Mouse (Mus musculus) liver, adult 2 months (tissue): ENCODE data around the gene Gm49661. TPM values are rescaled to one million over a fixed set of nuclear protein-coding genes. Genes with fewer than 3 reads are reported as not detected.

ENCODE experiments used
- DNase-seq: peaks from one replicate; pipeline ENCODE4 v3.0.0-alpha.2; 2011; ENCODE audit warnings: low read depth, low spot score; ENCODE audit errors: extremely low read depth
- H3K27ac ChIP-seq: fragments of 200-500 bp; replicated peaks from 2 replicates; pipeline ENCODE4 v1.5.1; 2012; ENCODE audit warnings: low read depth, mild to moderate bottlenecking, control low read depth, inconsistent platforms, low read length; ENCODE audit not compliant: insufficient read depth
- H3K27me3 ChIP-seq: fragments of 200-500 bp; 2 replicates; pipeline ENCODE4 v1.6.1; 2012; ENCODE audit warnings: mild to moderate bottlenecking, moderate library complexity, low read length, inconsistent platforms; ENCODE audit not compliant: control insufficient read depth, insufficient read depth
- H3K36me3 ChIP-seq: fragments of 200-500 bp; 2 replicates; pipeline ENCODE4 v1.6.1; 2012; ENCODE audit warnings: low read length, inconsistent platforms; ENCODE audit not compliant: control insufficient read depth, insufficient read depth
- H3K4me1 ChIP-seq: fragments of 200-500 bp; 2 replicates; pipeline ENCODE4 v1.6.1; 2011; ENCODE audit warnings: low read length; ENCODE audit not compliant: control insufficient read depth, insufficient read depth
- H3K4me3 ChIP-seq: fragments of 200-500 bp; 2 replicates; pipeline ENCODE4 v1.5.1; 2011; ENCODE audit warnings: low read depth, mild to moderate bottlenecking, control low read depth, low read length, moderate library complexity; ENCODE audit not compliant: insufficient read depth
- H3K79me2 ChIP-seq: fragments of 200-500 bp; 2 replicates; pipeline ENCODE4 v1.6.1; 2012; ENCODE audit warnings: inconsistent platforms, mild to moderate bottlenecking, low read length, moderate library complexity; ENCODE audit not compliant: control insufficient read depth, insufficient read depth
- H3K9ac ChIP-seq: fragments of 200-500 bp; 2 replicates; pipeline ENCODE4 v1.6.1; 2012; ENCODE audit warnings: low read depth, mild to moderate bottlenecking, control low read depth, inconsistent platforms, low read length
- CTCF ChIP-seq: fragments of 200-500 bp; IDR thresholded peaks from 2 replicates; pipeline ENCODE4 v1.5.1; 2011; ENCODE audit warnings: low read depth, low read length, control low read depth
- POLR2A ChIP-seq: fragments of 200-500 bp; IDR thresholded peaks from 2 replicates; pipeline ENCODE4 v1.6.1; 2011; ENCODE audit warnings: low read length, control low read depth; ENCODE audit not compliant: insufficient read depth; ENCODE audit errors: extremely low read depth
- WGBS: fragments of 180-500 bp; shearing (Covaris S2); methylation state at CpG from one replicate; pipeline ENCODE4 v1.1.7; 2018; 5-methylcytosine and 5-hydroxymethylcytosine counted together
- polyA plus RNA-seq: library from polyadenylated mRNA; depleted of rRNA; stranded (reverse); fragments of >200 nt; gene quantifications from 2 replicates; pipeline ENCODE4 v1.2.3, GENCODE M21; 2012; rRNA removed
- total RNA-seq: library from RNA; depleted of rRNA; stranded (reverse); fragments of >200 nt; gene quantifications from 2 replicates; pipeline ENCODE4 v1.2.3, GENCODE M21; 2014; rRNA removed

The Gm49661 gene
- total and polyA plus RNA-seq, 2 experiments, result 1.0 TPM; not detected in 1

DNA sequence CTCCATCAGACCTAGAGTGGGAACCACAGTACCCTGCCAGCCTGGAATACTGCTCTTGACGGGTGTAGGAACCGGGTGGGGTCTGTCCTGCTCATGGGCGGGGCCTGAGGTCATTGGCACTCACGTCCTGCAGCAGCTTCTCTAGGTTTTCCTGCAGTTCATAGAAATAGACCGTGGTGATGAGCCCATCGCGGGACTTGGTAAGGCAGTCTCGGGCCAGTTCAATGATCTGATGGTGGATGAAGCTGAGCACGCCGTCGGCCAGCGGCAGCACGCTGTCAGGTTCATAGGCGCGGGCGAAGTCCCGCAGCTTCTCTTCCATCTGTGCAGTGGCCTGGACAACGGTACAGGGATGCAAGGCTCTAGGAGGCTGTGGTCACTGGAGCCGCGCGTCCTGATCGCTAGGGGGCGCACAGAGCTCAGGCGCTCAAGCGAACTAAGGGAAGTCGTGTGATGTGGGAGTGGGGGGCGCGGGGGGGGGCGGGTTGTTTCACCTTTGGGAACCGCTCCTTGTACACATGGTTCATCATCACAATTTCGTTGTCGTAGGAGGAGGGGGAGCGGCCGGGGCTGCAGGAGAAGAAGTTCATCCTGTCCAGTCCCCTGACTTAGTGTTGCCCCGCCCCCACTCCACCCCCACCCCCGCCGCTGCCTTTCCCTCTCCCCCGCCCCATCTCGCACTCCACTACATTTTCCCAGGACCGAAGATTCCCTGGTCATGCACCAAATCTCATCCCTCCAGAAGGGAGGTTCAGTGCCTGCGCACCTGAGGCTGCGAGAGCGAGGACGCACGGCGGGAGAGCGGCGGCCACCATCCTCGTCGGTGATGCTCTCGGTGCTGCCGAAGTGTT is 40.6 kb downstream of the Gm49661 start:
- Histone ChIP-seq H3K27ac (no peak overlapping the region), H3K9ac (no peak overlapping the region), H3K4me3 (no peak overlapping the region), H3K27me3 (peaks cover 4% of the 10 kb centered on the region), H3K4me1 (no peaks in the 10 kb centered on the region), H3K36me3 (no peaks in the 10 kb centered on the region), H3K79me2 (no peaks in the 10 kb centered on the region)
- TF ChIP-seq CTCF (peak; percentile 89), POLR2A (no peak)
- peak; percentile 29 for DNase-seq
- WGBS, result 6% methylated on average over 52 of the region's 52 CpGs

DNA sequence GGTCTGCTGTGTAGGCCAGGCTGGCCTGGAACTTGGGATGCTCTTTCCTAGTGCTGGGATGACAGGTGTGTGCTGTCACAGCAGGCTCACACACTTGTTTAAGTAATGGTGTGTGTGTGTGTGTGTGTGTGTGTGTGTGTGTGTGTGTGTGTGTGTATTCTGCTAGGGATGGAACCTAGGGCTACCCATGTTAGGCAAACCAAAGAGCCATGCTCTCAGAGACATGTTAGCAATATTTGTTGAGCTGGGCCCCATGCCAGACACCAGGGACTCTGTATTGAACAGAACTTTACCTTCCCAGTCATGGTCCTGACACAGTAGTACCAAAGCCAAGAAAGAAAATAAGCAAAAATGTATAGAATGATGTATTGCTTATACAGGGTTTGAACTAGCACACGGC is 41.7 kb downstream of the Gm49661 start:
- Histone ChIP-seq H3K4me3 (no peak overlapping the region), H3K9ac (no peak overlapping the region), H3K4me1 (no peaks in the 10 kb centered on the region), H3K79me2 (no peaks in the 10 kb centered on the region), H3K27me3 (peaks cover 4% of the 10 kb centered on the region), H3K27ac (no peak overlapping the region), H3K36me3 (no peaks in the 10 kb centered on the region)
- 67% methylated on average over 1 of the region's 1 CpGs for WGBS
- DNase-seq, result no peak
- TF ChIP-seq CTCF, result no peak
- TF ChIP-seq POLR2A, result no peak

DNA sequence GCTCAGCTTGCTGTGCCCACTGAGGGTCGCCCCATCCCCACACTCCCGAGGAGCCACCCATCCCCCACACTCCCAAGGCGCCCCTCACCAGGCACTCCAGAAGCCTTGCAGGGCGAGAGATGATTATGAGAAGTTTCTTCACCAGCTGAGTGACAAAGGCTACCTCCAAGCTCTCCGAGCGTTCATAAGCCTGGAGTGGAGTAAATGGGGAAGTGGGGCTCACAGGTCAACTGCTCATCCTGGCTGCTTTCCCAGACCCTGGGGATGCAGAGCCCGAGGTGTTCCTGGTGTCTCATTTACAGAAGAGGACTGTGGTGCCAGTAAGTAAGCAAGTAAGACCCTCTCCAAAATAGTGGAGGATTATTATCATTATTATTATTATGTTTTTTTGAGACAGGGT is 43.7 kb downstream of the Gm49661 start:
- Histone ChIP-seq H3K4me1 (no peaks in the 10 kb centered on the region), H3K4me3 (no peak overlapping the region), H3K9ac (no peak overlapping the region), H3K36me3 (no peaks in the 10 kb centered on the region), H3K79me2 (no peaks in the 10 kb centered on the region), H3K27ac (no peak overlapping the region), H3K27me3 (peaks cover 4% of the 10 kb centered on the region)
- WGBS, result 66% methylated on average over 7 of the region's 7 CpGs
- no peak for TF ChIP-seq CTCF
- no peak for TF ChIP-seq POLR2A
- DNase-seq, result no peak

DNA sequence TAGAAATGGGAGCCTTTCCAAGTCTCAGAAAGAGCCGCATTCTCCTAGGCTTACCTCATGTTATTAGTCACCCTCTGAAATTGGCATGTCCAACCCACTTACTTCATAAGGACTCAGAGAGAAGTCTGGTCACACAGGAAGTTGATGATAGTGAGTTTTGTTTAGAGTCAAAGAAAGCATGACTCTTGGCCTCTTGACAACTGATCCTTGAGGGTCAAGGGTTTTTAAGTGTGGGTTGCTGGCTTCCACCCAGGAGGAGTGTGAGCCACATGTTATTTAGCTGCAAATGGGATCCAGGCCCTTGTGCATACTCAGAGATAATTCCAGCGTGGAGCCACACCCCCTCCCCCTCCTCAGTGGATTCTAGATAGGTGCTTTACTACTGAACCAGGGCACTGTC is 47.6 kb downstream of the Gm49661 start:
- TF ChIP-seq CTCF, result no peak
- TF ChIP-seq POLR2A, result no peak
- 74% methylated on average over 2 of the region's 2 CpGs for WGBS
- Histone ChIP-seq H3K4me1 (no peaks in the 10 kb centered on the region), H3K36me3 (no peaks in the 10 kb centered on the region), H3K4me3 (no peak overlapping the region), H3K27ac (no peak overlapping the region), H3K79me2 (no peaks in the 10 kb centered on the region), H3K9ac (no peak overlapping the region), H3K27me3 (no peaks in the 10 kb centered on the region)
- peak; percentile 34 for DNase-seq

DNA sequence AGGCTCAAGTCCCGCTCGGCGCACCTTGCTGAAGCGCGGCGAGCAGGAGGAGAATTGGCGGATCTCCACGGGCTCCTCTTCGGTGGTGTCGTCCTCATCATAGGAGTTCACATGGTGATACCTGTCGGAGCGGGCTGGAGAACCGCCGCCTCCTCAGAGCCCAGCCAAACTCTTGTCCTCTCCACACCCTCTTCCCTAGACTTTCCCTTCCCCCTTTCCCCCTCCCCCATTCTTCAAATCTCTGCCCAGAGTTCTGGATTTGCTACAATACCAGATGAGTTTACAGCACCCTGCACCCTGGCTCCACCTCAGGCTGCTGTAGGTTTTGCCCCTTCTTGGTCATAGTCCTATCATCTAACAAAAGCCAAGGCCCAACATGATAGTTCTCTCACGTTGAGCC is 50.6 kb downstream of the Gm49661 start:
- no peak overlapping the region for H3K9ac ChIP-seq
- TF ChIP-seq CTCF, result no peak
- TF ChIP-seq POLR2A, result no peak
- no peaks in the 10 kb centered on the region for H3K27me3 ChIP-seq
- peaks cover 3% of the 10 kb centered on the region; the same call in 1 of the 2 replicates for H3K4me1 ChIP-seq
- no peak overlapping the region for H3K4me3 ChIP-seq
- H3K27ac ChIP-seq, result no peak overlapping the region
- WGBS, result 94% methylated on average over 15 of the region's 15 CpGs
- H3K36me3 ChIP-seq, result no peaks in the 10 kb centered on the region
- H3K79me2 ChIP-seq, result no peaks in the 10 kb centered on the region
- DNase-seq, result no peak

DNA sequence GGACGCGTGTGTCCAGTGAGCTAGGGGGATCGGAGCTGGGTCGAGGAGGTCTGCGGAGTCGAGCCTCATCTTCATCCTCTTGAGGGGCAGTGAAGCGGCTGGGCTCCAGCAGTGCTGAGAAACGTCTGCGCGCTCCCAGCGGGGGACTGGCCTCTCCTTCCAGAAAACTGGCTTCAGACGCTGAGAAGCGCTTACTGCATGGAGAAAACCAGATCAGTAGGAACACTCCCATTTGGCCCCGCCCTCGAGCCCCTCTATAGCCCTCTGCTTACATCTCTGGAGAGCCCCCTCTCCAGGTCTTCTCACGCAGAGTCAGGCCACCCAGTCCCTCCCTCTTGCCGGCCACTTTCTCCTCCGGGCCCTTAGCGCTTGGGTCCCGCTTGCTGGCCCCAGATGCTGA is 51.5 kb downstream of the Gm49661 start:
- no peaks in the 10 kb centered on the region for H3K27me3 ChIP-seq
- 74% methylated on average over 20 of the region's 20 CpGs for WGBS

More for the DNA sequence above, 51.5 kb downstream of the Gm49661 start:
- Histone ChIP-seq H3K36me3 (no peaks in the 10 kb centered on the region), H3K4me3 (no peak overlapping the region), H3K79me2 (no peaks in the 10 kb centered on the region), H3K27ac (no peak overlapping the region), H3K4me1 (peaks cover 5% of the 10 kb centered on the region; the same call in 1 of the 2 replicates), H3K9ac (no peak overlapping the region)
- DNase-seq, result no peak
- TF ChIP-seq CTCF (no peak), POLR2A (no peak)

Other genes starting within 250 kb of the Gm49661 start
- gene G430095P16Rik, start 246.4 kb downstream of the Gm49661 start, total RNA-seq, result not detected in 2 replicates
- 0.19 TPM in 1 of 2 replicates, not detected in the other for gene G430095P16Rik, start 246.4 kb downstream of the Gm49661 start, polyA plus RNA-seq
- 20.7 and 27.5 TPM in 2 replicates for gene Nfix, start 169.1 kb downstream of the Gm49661 start, total RNA-seq
- gene Nfix, start 169.1 kb downstream of the Gm49661 start, polyA plus RNA-seq, result 32.9 and 34.4 TPM in 2 replicates
- 0.94 and 1.8 TPM in 2 replicates for gene Dand5, start 146.6 kb downstream of the Gm49661 start, total RNA-seq
- 2.0 and 2.6 TPM in 2 replicates for gene Dand5, start 146.6 kb downstream of the Gm49661 start, polyA plus RNA-seq
- 26.7 and 28.1 TPM in 2 replicates for gene Gadd45gip1, start 137.9 kb downstream of the Gm49661 start, total RNA-seq
- gene Gadd45gip1, start 137.9 kb downstream of the Gm49661 start, polyA plus RNA-seq, result 29.8 and 34.2 TPM in 2 replicates
- gene Rad23a, start 128.8 kb downstream of the Gm49661 start, total RNA-seq, result 28.2 and 40.7 TPM in 2 replicates
- gene Rad23a, start 128.8 kb downstream of the Gm49661 start, polyA plus RNA-seq, result 52.0 and 68.4 TPM in 2 replicates
- gene Calr, start 122.5 kb downstream of the Gm49661 start, total RNA-seq, result 411 and 458 TPM in 2 replicates
- gene Calr, start 122.5 kb downstream of the Gm49661 start, polyA plus RNA-seq, result 308 and 349 TPM in 2 replicates
- gene Farsa, start 112.4 kb downstream of the Gm49661 start, total RNA-seq, result 11.0 and 13.6 TPM in 2 replicates
- gene Farsa, start 112.4 kb downstream of the Gm49661 start, polyA plus RNA-seq, result 24.1 and 32.4 TPM in 2 replicates
- gene Syce2, start 97.3 kb downstream of the Gm49661 start, total RNA-seq, result 1.1 and 1.6 TPM in 2 replicates
- 0.92 and 1.0 TPM in 2 replicates for gene Syce2, start 97.3 kb downstream of the Gm49661 start, polyA plus RNA-seq
- 461 and 560 TPM in 2 replicates for gene Gcdh, start 75.5 kb downstream of the Gm49661 start, total RNA-seq
- 1,882 and 2,081 TPM in 2 replicates for gene Gcdh, start 75.5 kb downstream of the Gm49661 start, polyA plus RNA-seq
- gene Klf1, start 67.5 kb downstream of the Gm49661 start, total RNA-seq, result 4.8 and 5.8 TPM in 2 replicates
- 5.2 and 6.6 TPM in 2 replicates for gene Klf1, start 67.5 kb downstream of the Gm49661 start, polyA plus RNA-seq
- 13.0 and 16.1 TPM in 2 replicates for gene Dnase2a, start 60.9 kb downstream of the Gm49661 start, total RNA-seq
- gene Dnase2a, start 60.9 kb downstream of the Gm49661 start, polyA plus RNA-seq, result 16.1 and 20.0 TPM in 2 replicates
- gene Mast1, start 32.1 kb downstream of the Gm49661 start, total RNA-seq, result 0.09 and 0.13 TPM in 2 replicates
- gene Mast1, start 32.1 kb downstream of the Gm49661 start, polyA plus RNA-seq, result 0.25 and 0.43 TPM in 2 replicates
- gene Rtbdn, start 22.4 kb downstream of the Gm49661 start, total RNA-seq, result not detected in 2 replicates
- not detected in 2 replicates for gene Rtbdn, start 22.4 kb downstream of the Gm49661 start, polyA plus RNA-seq
- gene Prdx2, start 154 bp upstream of the Gm49661 start, total RNA-seq, result 135 and 157 TPM in 2 replicates
- 110 and 142 TPM in 2 replicates for gene Prdx2, start 154 bp upstream of the Gm49661 start, polyA plus RNA-seq
- 17.1 and 24.5 TPM in 2 replicates for gene Rnaseh2a, start 334 bp upstream of the Gm49661 start, total RNA-seq
- gene Rnaseh2a, start 334 bp upstream of the Gm49661 start, polyA plus RNA-seq, result 25.6 and 28.3 TPM in 2 replicates
- gene Junb, start 9.3 kb upstream of the Gm49661 start, total RNA-seq, result 29.5 and 45.6 TPM in 2 replicates
- 12.3 and 17.9 TPM in 2 replicates for gene Junb, start 9.3 kb upstream of the Gm49661 start, polyA plus RNA-seq
- 12.4 and 14.2 TPM in 2 replicates for gene Hook2, start 21.2 kb upstream of the Gm49661 start, total RNA-seq
- 9.6 and 12.5 TPM in 2 replicates for gene Hook2, start 21.2 kb upstream of the Gm49661 start, polyA plus RNA-seq
- gene Best2, start 45.1 kb upstream of the Gm49661 start, total RNA-seq, result not detected in 2 replicates
- 0.06 TPM in 1 of 2 replicates, not detected in the other for gene Best2, start 45.1 kb upstream of the Gm49661 start, polyA plus RNA-seq
- 30.3 and 33.8 TPM in 2 replicates for gene Asna1, start 55.8 kb upstream of the Gm49661 start, total RNA-seq
- gene Asna1, start 55.8 kb upstream of the Gm49661 start, polyA plus RNA-seq, result 60.0 and 71.6 TPM in 2 replicates
- 83.2 and 94.1 TPM in 2 replicates for gene Trir, start 57.4 kb upstream of the Gm49661 start, total RNA-seq
- gene Trir, start 57.4 kb upstream of the Gm49661 start, polyA plus RNA-seq, result 69.5 and 80.8 TPM in 2 replicates
- gene Tnpo2, start 67.5 kb upstream of the Gm49661 start, total RNA-seq, result 15.4 and 23.3 TPM in 2 replicates
- 28.8 and 33.1 TPM in 2 replicates for gene Tnpo2, start 67.5 kb upstream of the Gm49661 start, polyA plus RNA-seq
- gene Fbxw9, start 90.6 kb upstream of the Gm49661 start, total RNA-seq, result 19.9 and 21.9 TPM in 2 replicates
- 55.2 and 75.4 TPM in 2 replicates for gene Fbxw9, start 90.6 kb upstream of the Gm49661 start, polyA plus RNA-seq
- gene Gm5741, start 98.5 kb upstream of the Gm49661 start, total RNA-seq, result not detected in 2 replicates
- 0.70 TPM in 1 of 2 replicates, not detected in the other for gene Gm5741, start 98.5 kb upstream of the Gm49661 start, polyA plus RNA-seq
- gene Dhps, start 102.3 kb upstream of the Gm49661 start, total RNA-seq, result 14.8 and 15.1 TPM in 2 replicates
- gene Dhps, start 102.3 kb upstream of the Gm49661 start, polyA plus RNA-seq, result 14.4 and 20.6 TPM in 2 replicates
- gene Wdr83os, start 111.3 kb upstream of the Gm49661 start, total RNA-seq, result 26.3 and 33.0 TPM in 2 replicates
- 111 and 126 TPM in 2 replicates for gene Wdr83os, start 111.3 kb upstream of the Gm49661 start, polyA plus RNA-seq
- 12.2 and 15.5 TPM in 2 replicates for gene Wdr83, start 111.9 kb upstream of the Gm49661 start, total RNA-seq
- 22.5 and 26.2 TPM in 2 replicates for gene Wdr83, start 111.9 kb upstream of the Gm49661 start, polyA plus RNA-seq
- 57.2 and 70.4 TPM in 2 replicates for gene Man2b1, start 113.8 kb upstream of the Gm49661 start, total RNA-seq
- 51.5 and 69.5 TPM in 2 replicates for gene Man2b1, start 113.8 kb upstream of the Gm49661 start, polyA plus RNA-seq
- gene Zfp791, start 153.7 kb upstream of the Gm49661 start, total RNA-seq, result 2.7 and 2.8 TPM in 2 replicates
- 0.38 and 0.49 TPM in 2 replicates for gene Zfp791, start 153.7 kb upstream of the Gm49661 start, polyA plus RNA-seq
- not detected in 2 replicates for gene Cks1brt, start 182.5 kb upstream of the Gm49661 start, total RNA-seq
- gene Cks1brt, start 182.5 kb upstream of the Gm49661 start, polyA plus RNA-seq, result not detected in 2 replicates